Mouse (Mus musculus) layer of hippocampus, adult 8-10 months (tissue): ENCODE results near the gene Clcn6. TPM values are rescaled to one million over a fixed set of nuclear protein-coding genes. Genes with fewer than 3 reads are reported as not detected.

Source experiments
- DNase-seq, 2 experiments: peaks; one replicate each; pipeline ENCODE4 v3.0.0; 2022; ENCODE audit warnings: low spot score in 2 of 2
- total RNA-seq, 4 experiments: library from RNA; stranded (reverse); gene quantifications; 2 replicates each; pipeline ENCODE4 v1.2.4; 2022

The Clcn6 gene
- total RNA-seq, 4 experiments from 2014 or later, result 81.7 to 89.6 (median 84.8) TPM

- DNase-seq, result no peak
Measured at GRCm38 (mm10) chr4:147985205-147986132, 53.2 kb downstream of the Clcn6 start, which contains the start of gene Nppb. TSS of gene Nppb (plus strand) at chr4:147985788.

- no peak for DNase-seq
Measured at GRCm38 (mm10) chr4:147979441-147979860, 59.2 kb downstream of the Clcn6 start.

GRCm38 (mm10) chr4:147978391-147978790 lies 60.2 kb downstream of the Clcn6 start:
- no peak for DNase-seq

- DNase-seq, result no peak
Measured at GRCm38 (mm10) chr4:147977726-147978125, 60.9 kb downstream of the Clcn6 start.

GRCm38 (mm10) chr4:147976237-147976636 lies 62.4 kb downstream of the Clcn6 start:
- no peak for DNase-seq

- DNase-seq, result no peak
Measured at GRCm38 (mm10) chr4:147969337-147969736, 69.3 kb downstream of the Clcn6 start.

- no peak for DNase-seq
Measured at GRCm38 (mm10) chr4:147968816-147969215, 69.8 kb downstream of the Clcn6 start.

GRCm38 (mm10) chr4:147965712-147966111 lies 72.9 kb downstream of the Clcn6 start:
- no peak for DNase-seq

GRCm38 (mm10) chr4:147963623-147964022 lies 75.0 kb downstream of the Clcn6 start:
- no peak for DNase-seq

GRCm38 (mm10) chr4:147962781-147963180 lies 75.8 kb downstream of the Clcn6 start:
- no peak for DNase-seq

- DNase-seq, result no peak
Measured at GRCm38 (mm10) chr4:147959881-147960831, 78.5 kb downstream of the Clcn6 start.

- DNase-seq, result no peak
Measured at GRCm38 (mm10) chr4:147957141-147957540, 81.5 kb downstream of the Clcn6 start.

Other genes with a start within 250 kb of the Clcn6 start
- gene Zfp984, start 229.0 kb downstream of the Clcn6 start, total RNA-seq, result 1 to 10 TPM; 1.9 to 2.3 (median 2.1) TPM
- 10 to 100 TPM; 15.2 to 23.5 (median 20.0) TPM for gene Zfp933, start 190.5 kb downstream of the Clcn6 start, total RNA-seq
- 10 to 100 TPM; 21.2 to 25.9 (median 24.1) TPM for gene Miip, start 170.0 kb downstream of the Clcn6 start, total RNA-seq
- 10 to 100 TPM in 2 of 4 experiments, 1 to 10 TPM in 2; 8.4 to 11.7 (median 9.9) TPM for gene Fv1, start 169.8 kb downstream of the Clcn6 start, total RNA-seq
- gene Mfn2, start 134.1 kb downstream of the Clcn6 start, total RNA-seq, result 100 to 1,000 TPM; 190 to 210 (median 200) TPM
- gene Plod1, start 102.1 kb downstream of the Clcn6 start, total RNA-seq, result 10 to 100 TPM; 19.4 to 21.5 (median 20.9) TPM
- 10 to 100 TPM; 26.0 to 30.2 (median 28.1) TPM for gene 2510039O18Rik, start 97.9 kb downstream of the Clcn6 start, total RNA-seq
- gene Nppb, start 53.0 kb downstream of the Clcn6 start, total RNA-seq, result not detected
- gene Nppa, start 38.1 kb downstream of the Clcn6 start, total RNA-seq, result under 1 TPM in 2 of 4 experiments, not detected in 2; 0.39 to 0.66 TPM
- gene Mthfr, start 256 bp upstream of the Clcn6 start, total RNA-seq, result 10 to 100 TPM; 32.7 to 41.0 (median 38.5) TPM
- 10 to 100 TPM in 2 of 4 experiments, 1 to 10 TPM in 2; 7.0 to 12.8 (median 9.1) TPM for gene Agtrap, start 49.2 kb upstream of the Clcn6 start, total RNA-seq
- 10 to 100 TPM; 12.5 to 17.7 (median 15.6) TPM for gene Mad2l2, start 91.6 kb upstream of the Clcn6 start, total RNA-seq
- gene Draxin, start 91.9 kb upstream of the Clcn6 start, total RNA-seq, result under 1 TPM; 0.23 to 0.37 (median 0.26) TPM
- 10 to 100 TPM; 29.4 to 34.0 (median 31.1) TPM for gene Fbxo6, start 113.3 kb upstream of the Clcn6 start, total RNA-seq
- 100 to 1,000 TPM; 136 to 157 (median 147) TPM for gene Fbxo44, start 121.7 kb upstream of the Clcn6 start, total RNA-seq
- gene Fbxo2, start 121.8 kb upstream of the Clcn6 start, total RNA-seq, result 100 to 1,000 TPM; 112 to 133 (median 119) TPM
- gene Disp3, start 249.1 kb upstream of the Clcn6 start, total RNA-seq, result 10 to 100 TPM; 27.2 to 39.2 (median 31.9) TPM